Mouse (Mus musculus) cerebellum, adult 2 months (tissue): Measurements from ENCODE around the gene Kcnc3.

Experiments
- CTCF ChIP-seq: fragments of 200-500 bp; IDR thresholded peaks from 2 replicates; pipeline ENCODE4 v1.5.1; 2011; ENCODE audit warnings: low read depth, mild to moderate bottlenecking, control low read depth, low read length, moderate library complexity, borderline replicate concordance; ENCODE audit not compliant: insufficient read depth
- POLR2A ChIP-seq: fragments of 200-500 bp; IDR thresholded peaks from 2 replicates; pipeline ENCODE4 v1.6.1; 2011; ENCODE audit warnings: low read length, control low read depth, borderline replicate concordance; ENCODE audit not compliant: insufficient read depth

DNA sequence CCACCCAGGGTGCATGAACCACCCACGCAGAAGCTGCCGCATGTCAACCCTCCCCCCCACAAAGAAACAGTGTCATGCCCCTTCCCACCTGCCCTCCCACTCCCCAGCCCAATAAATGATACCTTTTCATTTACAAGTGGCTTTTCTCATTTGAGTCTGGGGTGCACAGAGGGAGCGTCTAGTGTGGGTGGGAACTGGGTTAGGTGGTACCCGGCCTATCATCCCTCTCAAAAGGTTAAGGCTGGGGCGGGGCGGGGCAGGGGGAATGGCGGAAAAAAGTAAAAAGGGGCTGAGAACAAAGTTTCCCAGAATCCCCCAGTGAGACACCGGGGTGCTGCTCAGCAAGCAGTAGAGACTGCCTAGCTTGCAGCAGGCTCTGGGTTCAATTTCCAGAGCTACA is 14.2 kb downstream of the Kcnc3 start:
- TF ChIP-seq POLR2A (no peak), CTCF (no peak)
